Comparison of ENCODE assay signal across 35 mouse cellular contexts in the genomic region with DNA sequence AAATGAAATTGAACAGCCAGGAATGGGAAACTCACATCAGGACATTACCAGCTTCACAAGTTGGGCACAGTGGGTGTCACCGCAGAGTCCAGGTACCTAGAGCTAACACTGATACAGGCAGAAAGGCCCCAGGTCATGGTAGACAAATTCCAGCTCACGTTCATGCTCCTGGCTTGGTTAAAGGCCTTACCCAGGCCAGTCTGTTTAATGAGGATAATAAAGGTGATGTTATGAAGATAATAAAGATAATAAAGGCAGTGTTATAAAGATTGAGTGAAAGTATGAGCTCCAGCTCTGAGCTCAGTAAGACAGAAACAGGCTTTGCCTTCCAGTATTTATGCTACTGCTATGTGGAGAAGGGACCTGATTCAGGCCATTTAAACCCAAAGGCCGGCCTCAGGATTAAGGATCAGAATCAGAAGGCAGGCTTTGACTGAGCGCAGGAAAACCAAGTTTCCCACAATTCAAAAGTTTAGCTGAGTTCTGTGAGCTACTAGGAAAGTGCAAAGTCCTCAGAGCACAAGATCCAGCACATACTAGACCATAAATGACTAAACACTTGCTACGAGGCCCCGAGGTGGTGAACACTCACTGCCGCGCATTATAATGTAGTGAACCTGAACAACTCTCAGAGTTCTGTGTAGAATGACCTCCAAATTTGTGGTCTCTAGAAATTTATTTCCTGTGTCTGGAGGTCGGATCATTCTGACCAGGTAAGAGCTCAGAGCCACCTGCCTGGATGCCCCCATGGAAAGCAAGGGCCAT. TPM values are rescaled to one million over a fixed set of nuclear protein-coding genes. Genes with fewer than 3 reads are reported as not detected.
A peak's percentile ranks its signal among the peaks of the same experiment; 100 is the strongest.
DNase-seq lines count a peak whose midpoint lies in the region; ATAC-seq and TF ChIP-seq lines count a peak whose summit lies in the region.
"Had no signal": no experiment of that assay in that cellular context is flagged by ENCODE, and none has a peak within 500 bp of the region (broad histone marks: within the 10 kb centered on the region; RNA-seq: fewer than 3 reads in every experiment).

No protein-coding gene starts in this region.

- no peaks in the 10 kb centered on the region for H3K36me3 ChIP-seq in intestine, embryonic 14.5 days (ENCODE audit: control insufficient read depth, insufficient read depth, low read length)
- peaks cover 4% of the 10 kb centered on the region; the same call in 1 of the 2 replicates for H3K36me3 ChIP-seq in intestine, postnatal 0 days (ENCODE audit: control insufficient read depth, insufficient read depth)
- no peaks in the 10 kb centered on the region for H3K36me3 ChIP-seq in kidney, embryonic 15.5 days
- H3K36me3 ChIP-seq in lung, postnatal 0 days (ENCODE audit: insufficient read depth, low read length): no peaks in the 10 kb centered on the region
- H3K36me3 ChIP-seq: forebrain, embryonic 12.5 days; heart, embryonic 13.5 days; hindbrain, embryonic 10.5 days; hindbrain, embryonic 15.5 days; limb, embryonic 10.5 days; limb, embryonic 15.5 days; liver, embryonic 15.5 days; midbrain, embryonic 10.5 days; midbrain, embryonic 15.5 days; neural tube, embryonic 15.5 days had no signal

- no peak overlapping the region for H3K27ac ChIP-seq in intestine, embryonic 14.5 days (ENCODE audit: low read depth)
- peak overlapping the region; percentile 75 for H3K27ac ChIP-seq in intestine, postnatal 0 days (ENCODE audit: low read depth, low read length)
- peak overlapping the region; percentile 73 for H3K27ac ChIP-seq in kidney, embryonic 15.5 days
- no peak overlapping the region for H3K27ac ChIP-seq in lung, postnatal 0 days (ENCODE audit: low read length)
- H3K27ac ChIP-seq: forebrain, embryonic 12.5 days; heart, embryonic 13.5 days; hindbrain, embryonic 10.5 days; hindbrain, embryonic 15.5 days; limb, embryonic 10.5 days; limb, embryonic 15.5 days; liver, embryonic 15.5 days; midbrain, embryonic 10.5 days; midbrain, embryonic 15.5 days; neural tube, embryonic 15.5 days had no signal

- H3K9ac ChIP-seq in intestine, embryonic 14.5 days (ENCODE audit: low read length): no peak overlapping the region
- H3K9ac ChIP-seq in intestine, postnatal 0 days (ENCODE audit: low read depth, low read length): no peak overlapping the region
- H3K9ac ChIP-seq in kidney, embryonic 15.5 days: no peak overlapping the region
- H3K9ac ChIP-seq in lung, postnatal 0 days (replicated peaks; ENCODE audit: low read depth): no peak overlapping the region
- H3K9ac ChIP-seq: forebrain, embryonic 12.5 days; forebrain, postnatal 0 days; heart, embryonic 13.5 days; hindbrain, embryonic 15.5 days; limb, embryonic 15.5 days; liver, embryonic 15.5 days; lung, embryonic 14.5 days; midbrain, embryonic 15.5 days; neural tube, embryonic 15.5 days had no signal

- 0 out of 2 replicates have a peak, but pooled peaks cover 5% of the 10 kb centered on the region for H3K4me1 ChIP-seq in intestine, embryonic 14.5 days (replicated peaks; ENCODE audit: control insufficient read depth, insufficient read depth, low read length)
- peaks cover 7% of the 10 kb centered on the region; the same call in 1 of the 2 replicates for H3K4me1 ChIP-seq in intestine, postnatal 0 days (replicated peaks; ENCODE audit: control insufficient read depth, insufficient read depth, low read length)
- peaks cover 18% of the 10 kb centered on the region for H3K4me1 ChIP-seq in kidney, embryonic 15.5 days
- no peaks in the 10 kb centered on the region; the same call in 1 of the 2 replicates for H3K4me1 ChIP-seq in lung, postnatal 0 days (ENCODE audit: insufficient read depth, low read depth, low read length)

- no peak; the same call in 1 of the 2 replicates for ATAC-seq in intestine, embryonic 14.5 days (replicated peaks; ENCODE audit: low FRiP score, low TSS enrichment, low read depth)
- peak; percentile 89 for ATAC-seq in intestine, postnatal 0 days
- ATAC-seq in kidney, embryonic 15.5 days (replicated peaks; ENCODE audit: low FRiP score): no peak
- no peak for ATAC-seq in lung, postnatal 0 days
- ATAC-seq: forebrain, postnatal 0 days; inflammation-experienced regulatory T-cells, adult 6 months; midbrain, embryonic 15.5 days; Patski had no signal

- no peak for TF ChIP-seq CTCF in intestine, postnatal 0 days (IDR thresholded peaks at IDR 0.05; ENCODE audit: low read depth)
- TF ChIP-seq CTCF in lung, postnatal 0 days (IDR thresholded peaks at IDR 0.05): no peak

- peaks cover 24% of the 10 kb centered on the region for H3K27me3 ChIP-seq in intestine, embryonic 14.5 days (replicated peaks; ENCODE audit: control insufficient read depth, insufficient read depth, low read length)
- H3K27me3 ChIP-seq in intestine, postnatal 0 days (replicated peaks; ENCODE audit: control insufficient read depth, insufficient read depth, low read length): peaks cover 33% of the 10 kb centered on the region
- peaks cover 34% of the 10 kb centered on the region for H3K27me3 ChIP-seq in kidney, embryonic 15.5 days
- H3K27me3 ChIP-seq in lung, postnatal 0 days (replicated peaks; ENCODE audit: insufficient read depth, low read length): 0 out of 2 replicates have a peak, but pooled peaks cover 4% of the 10 kb centered on the region
- H3K27me3 ChIP-seq: Patski had no signal

- 74% methylated on average over 9 of the region's 9 CpGs for whole genome bisulfite sequencing in intestine, embryonic 14.5 days
- WGBS in intestine, postnatal 0 days: 35% methylated on average over 9 of the region's 9 CpGs
- 72% methylated on average over 9 of the region's 9 CpGs for WGBS in kidney, embryonic 15.5 days
- 77% methylated on average over 9 of the region's 9 CpGs for WGBS in lung, postnatal 0 days

- no peaks in the 10 kb centered on the region for H3K9me3 ChIP-seq in intestine, embryonic 14.5 days (ENCODE audit: control insufficient read depth, low read length)
- no peaks in the 10 kb centered on the region for H3K9me3 ChIP-seq in intestine, postnatal 0 days (ENCODE audit: control insufficient read depth)
- no peaks in the 10 kb centered on the region for H3K9me3 ChIP-seq in kidney, embryonic 15.5 days (replicated peaks)
- H3K9me3 ChIP-seq in lung, postnatal 0 days (ENCODE audit: low read length): no peaks in the 10 kb centered on the region
- H3K9me3 ChIP-seq: forebrain, embryonic 12.5 days; heart, embryonic 13.5 days; hindbrain, embryonic 10.5 days; hindbrain, embryonic 15.5 days; limb, embryonic 10.5 days; limb, embryonic 15.5 days; liver, embryonic 15.5 days; midbrain, embryonic 10.5 days; midbrain, embryonic 15.5 days; neural tube, embryonic 15.5 days had no signal

- DNase-seq in intestine, embryonic 14.5 days (ENCODE audit: low spot score): peak; percentile 57
- peak; percentile 63 to 78 for DNase-seq in kidney, postnatal 25 days
- DNase-seq in cerebellum, adult 9-11 months: no peak
- DNase-seq in adrenal gland, postnatal 36 days: no peak
- DNase-seq in adrenal gland, adult 2 months: no peak
- no peak for DNase-seq in lung, postnatal 0 days (ENCODE audit: low spot score)
- DNase-seq: cerebellum, adult 9-10 months; forebrain, postnatal 0 days; gastrocnemius, postnatal 10 days; heart, postnatal 10 days; lung, embryonic 14.5 days; retina, postnatal 1 day; thymus, adult 18-20 months; thymus, postnatal 25 days had no signal

- no peak overlapping the region; the same call in 1 of the 2 replicates for H3K4me2 ChIP-seq in intestine, embryonic 14.5 days (ENCODE audit: low read length)
- peak overlapping the region; percentile 48 for H3K4me2 ChIP-seq in intestine, postnatal 0 days (replicated peaks; ENCODE audit: low read depth)
- H3K4me2 ChIP-seq in kidney, embryonic 15.5 days: no peak overlapping the region
- no peak overlapping the region for H3K4me2 ChIP-seq in lung, postnatal 0 days (replicated peaks; ENCODE audit: low read depth, low read length)
- H3K4me2 ChIP-seq: forebrain, embryonic 12.5 days; heart, embryonic 13.5 days; hindbrain, embryonic 15.5 days; limb, embryonic 15.5 days; liver, embryonic 15.5 days; lung, embryonic 14.5 days; midbrain, embryonic 15.5 days; neural tube, embryonic 15.5 days had no signal

- TF ChIP-seq EP300 in lung, postnatal 0 days (IDR thresholded peaks at IDR 0.05): no peak

- no peak overlapping the region for H3K4me3 ChIP-seq in intestine, embryonic 14.5 days (ENCODE audit: low read depth, low read length)
- peak overlapping the region; percentile 12; the same call in 1 of the 2 replicates for H3K4me3 ChIP-seq in intestine, postnatal 0 days (ENCODE audit: low read depth, low read length)
- H3K4me3 ChIP-seq in kidney, embryonic 15.5 days (replicated peaks): no peak overlapping the region
- H3K4me3 ChIP-seq in lung, postnatal 0 days (ENCODE audit: low read depth, low read length): no peak overlapping the region
- H3K4me3 ChIP-seq: erythroblast, embryonic 14.5 days; forebrain, embryonic 12.5 days; heart, embryonic 13.5 days; hindbrain, embryonic 10.5 days; hindbrain, embryonic 15.5 days; limb, embryonic 10.5 days; limb, embryonic 15.5 days; liver, embryonic 15.5 days; midbrain, embryonic 10.5 days; midbrain, embryonic 15.5 days; neural tube, embryonic 15.5 days had no signal

RNA-seq across cellular contexts. Expression of a gene that starts 4.9 kb away (rescaled TPM):
- 25.5 and 25.9 TPM in 2 replicates for polyA plus RNA-seq in intestine, embryonic 14.5 days (2014; fragmentation: Nextera tagmentation; extraction: Ambion mirVana)
- 18.3 and 22.1 TPM in 2 replicates for polyA plus RNA-seq in intestine, postnatal 0 days (2015; fragmentation: Nextera tagmentation; extraction: Ambion mirVana)
- 31.9 and 32.5 TPM in 2 replicates for polyA plus RNA-seq in kidney, embryonic 15.5 days (2015; fragmentation: Nextera tagmentation; extraction: Ambion mirVana)
- not detected for total RNA-seq in adrenal gland, postnatal 36 days (2021)
- under 1 TPM in 1 of 2 experiments, not detected in 1; 0.37 TPM for total RNA-seq in adrenal gland, adult 2 months (2021)
- 0.29 TPM in 1 of 2 replicates, not detected in the other for polyA plus RNA-seq in adrenal gland, adult 2 months (2012; rRNA removed)
- 46.9 and 54.2 TPM in 2 replicates for polyA plus RNA-seq in lung, postnatal 0 days (2015; fragmentation: Nextera tagmentation; extraction: Ambion mirVana)
- total RNA-seq: common myeloid progenitor, adult 5-6 weeks; gastrocnemius, postnatal 10 days; heart, adult 8-10 months; heart, postnatal 10 days; layer of hippocampus, adult 8-10 months; layer of hippocampus, postnatal 25 days; megakaryocyte progenitor cell, adult 5-6 weeks; MEL had no signal
- polyA plus RNA-seq: neural tube, embryonic 15.5 days had no signal

Comparison
In these comparisons a context has a peak if more than half of its experiments do, and no peak if none do; other contexts are left out.
1. H3K27ac ChIP-seq: peak in intestine, postnatal 0 days (single experiment) and kidney, embryonic 15.5 days (single experiment); none in intestine, embryonic 14.5 days (single experiment) and lung, postnatal 0 days (single experiment).
2. DNase-seq: peak in intestine, embryonic 14.5 days (single experiment) and kidney, postnatal 25 days (2 of 2); none in cerebellum, adult 9-11 months (single experiment), adrenal gland, postnatal 36 days (0 of 2), adrenal gland, adult 2 months (single experiment) and lung, postnatal 0 days (single experiment).
3. RNA of a gene that starts 4.9 kb away (polyA plus RNA-seq): 46.9 to 54.2 TPM in lung, postnatal 0 days, 31.9 to 32.5 TPM in kidney, embryonic 15.5 days, 25.5 to 25.9 TPM in intestine, embryonic 14.5 days and 18.3 to 22.1 TPM in intestine, postnatal 0 days; 0.29 TPM in adrenal gland, adult 2 months; every median in the first group is over 10 times any median in the second.